Mouse (Mus musculus) v-Abl transformed pro-B cells (cell line): Measurements from ENCODE around the gene Wwox.

Experiments used
- in situ Hi-C, 2 experiments: fragments of 400-800 bp; cut with MboI; formaldehyde crosslinking; loops; one replicate each; pipeline ENCODE4 v1.15.1; 2025; ENCODE audit not compliant: unreplicated experiment in 2 of 2

Wwox gene

DNA sequence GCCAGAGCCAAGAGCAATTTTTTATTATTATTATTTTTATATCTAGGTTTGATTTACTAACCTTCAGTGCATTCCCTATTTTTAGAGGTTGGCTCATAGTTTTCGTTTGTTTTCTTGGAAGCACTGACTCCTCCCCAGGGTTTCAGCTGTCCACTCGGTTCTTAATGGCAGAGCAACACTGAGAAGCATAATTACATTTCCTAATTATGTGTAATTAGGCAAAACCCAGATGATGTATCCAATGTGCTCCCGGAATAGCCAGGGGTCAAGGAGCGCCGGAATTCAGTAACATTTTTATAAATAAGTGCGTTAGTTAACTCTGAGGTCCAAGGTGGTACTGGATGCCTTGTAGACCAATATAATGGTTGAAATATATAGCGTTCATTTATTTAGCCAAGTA lies 586.7 kb downstream of the Wwox start:
- in situ Hi-C loops = no loop called here

GRCm38 (mm10) chr8:115033194-115033593 lies 593.7 kb downstream of the Wwox start:
- in situ Hi-C loops = no loop called here

DNA sequence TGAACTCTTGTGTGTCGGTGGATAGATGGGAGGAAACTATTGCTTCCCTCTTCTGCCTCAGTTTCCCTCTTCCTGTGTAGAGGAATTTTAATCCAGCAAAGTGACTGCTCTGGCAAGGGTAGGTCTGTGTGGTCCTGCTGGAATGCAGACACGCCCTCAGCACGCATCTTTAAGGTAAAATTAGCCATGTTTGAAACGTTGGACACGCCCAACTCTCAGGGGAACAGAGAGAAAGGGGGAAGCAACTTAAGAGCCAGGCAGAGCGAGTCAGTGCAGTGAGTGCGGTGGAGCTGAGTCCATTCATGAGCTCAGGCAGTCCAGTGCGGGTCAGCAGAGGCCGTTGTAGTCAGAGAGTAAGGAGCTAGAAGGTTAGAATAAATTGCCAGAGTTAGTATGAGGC lies 596.6 kb downstream of the Wwox start:
- in situ Hi-C loops = no loop called here

GRCm38 (mm10) chr8:115038426-115038825 lies 599.0 kb downstream of the Wwox start:
- in situ Hi-C loops = no loop called here

- in situ Hi-C loops = no loop called here
These were observed 606.3 kb downstream of the Wwox start for GRCm38 (mm10) chr8:115045746-115046145.

DNA sequence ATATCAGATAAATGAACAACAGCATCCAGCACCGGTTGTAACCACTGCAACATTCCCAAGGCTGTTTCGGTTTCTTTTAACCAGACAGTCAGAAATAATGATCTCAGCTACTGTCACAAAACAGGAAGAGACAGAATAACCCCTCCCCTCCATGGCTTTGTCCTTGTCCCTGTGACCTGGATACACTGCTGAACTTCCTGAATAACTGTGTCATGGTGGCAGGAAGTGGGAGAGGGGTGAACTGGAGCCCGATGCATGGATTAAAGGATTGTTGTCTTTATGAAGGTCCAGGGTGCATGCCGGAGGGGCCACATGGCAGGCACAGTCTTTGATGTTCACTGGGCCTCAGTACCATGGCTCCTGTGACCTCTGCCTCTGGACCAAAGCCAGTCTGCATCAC lies 607.0 kb downstream of the Wwox start:
- in situ Hi-C loops = no loop called here

DNA sequence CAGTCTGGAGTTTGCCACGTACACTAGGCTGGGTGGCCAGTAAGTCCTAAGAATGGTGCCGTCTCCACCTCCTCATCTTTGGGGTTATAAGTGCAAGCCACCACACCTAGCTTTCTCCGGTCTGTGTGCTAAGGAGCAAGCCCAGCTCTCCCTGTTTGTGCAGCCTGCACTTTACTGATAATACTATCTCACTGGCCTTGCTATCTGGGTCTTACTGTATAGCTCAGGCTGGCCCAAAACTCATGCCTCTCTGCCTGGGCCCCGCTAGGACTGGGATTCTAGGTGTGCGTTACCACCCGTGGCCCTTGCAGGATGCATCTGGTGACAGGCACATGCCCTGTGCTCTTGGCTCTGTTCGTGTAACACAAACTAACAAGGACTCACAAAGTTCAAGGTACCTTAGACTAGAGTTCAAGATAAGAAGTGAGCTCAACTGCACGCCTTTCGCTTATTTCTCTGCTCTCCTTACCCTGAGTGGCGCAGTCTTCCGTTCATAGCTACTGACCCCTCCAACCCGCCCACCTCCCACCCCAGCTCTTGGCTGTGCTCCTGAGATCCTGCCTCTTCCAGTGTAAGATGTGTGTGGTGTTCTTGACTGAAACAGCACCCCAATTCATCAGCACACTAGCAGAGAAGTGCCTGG lies 618.9 kb downstream of the Wwox start:
- in situ Hi-C loops = no loop called here

DNA sequence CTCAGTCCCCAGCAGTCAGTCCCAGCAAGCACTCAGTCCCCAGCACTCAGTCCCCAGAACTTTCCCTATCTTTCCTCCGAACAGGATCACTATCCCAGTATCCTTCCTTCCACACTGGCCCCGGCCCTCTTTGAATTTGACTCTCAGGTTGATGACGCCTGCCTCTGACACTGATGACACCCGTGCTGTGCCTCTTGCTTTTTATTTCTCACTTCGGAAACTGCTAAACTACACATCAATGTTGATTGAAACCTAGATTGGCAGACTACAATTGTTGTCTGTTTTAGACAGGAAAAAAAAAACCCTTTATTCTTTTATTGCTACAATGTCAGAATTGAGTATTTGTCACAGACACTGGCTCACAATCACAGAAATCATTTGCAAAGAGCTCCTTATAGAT lies 624.2 kb downstream of the Wwox start:
- in situ Hi-C loops = no loop called here

DNA sequence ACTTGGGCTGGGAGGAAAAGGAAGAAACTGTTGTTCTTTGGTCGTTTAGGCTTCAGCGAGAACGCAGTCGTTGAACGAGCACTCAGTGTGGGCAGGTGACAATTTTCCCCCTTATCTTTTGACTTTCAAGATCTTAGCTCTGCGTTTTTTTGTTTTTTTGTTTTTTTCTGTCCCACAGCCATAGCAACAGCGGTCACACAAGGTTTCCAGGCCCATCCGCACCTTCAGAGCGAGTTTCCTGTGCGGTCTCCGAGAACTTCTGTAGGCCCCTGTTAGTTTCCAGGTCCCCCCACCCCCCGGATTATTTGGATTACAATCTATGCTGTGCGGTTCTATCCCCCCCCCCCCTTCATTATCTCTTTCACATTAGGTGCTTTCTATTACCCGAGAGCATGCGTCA lies 625.2 kb downstream of the Wwox start:
- in situ Hi-C loops = no loop called here

GRCm38 (mm10) chr8:115065386-115065785 lies 625.9 kb downstream of the Wwox start:
- in situ Hi-C loops = no loop called here

DNA sequence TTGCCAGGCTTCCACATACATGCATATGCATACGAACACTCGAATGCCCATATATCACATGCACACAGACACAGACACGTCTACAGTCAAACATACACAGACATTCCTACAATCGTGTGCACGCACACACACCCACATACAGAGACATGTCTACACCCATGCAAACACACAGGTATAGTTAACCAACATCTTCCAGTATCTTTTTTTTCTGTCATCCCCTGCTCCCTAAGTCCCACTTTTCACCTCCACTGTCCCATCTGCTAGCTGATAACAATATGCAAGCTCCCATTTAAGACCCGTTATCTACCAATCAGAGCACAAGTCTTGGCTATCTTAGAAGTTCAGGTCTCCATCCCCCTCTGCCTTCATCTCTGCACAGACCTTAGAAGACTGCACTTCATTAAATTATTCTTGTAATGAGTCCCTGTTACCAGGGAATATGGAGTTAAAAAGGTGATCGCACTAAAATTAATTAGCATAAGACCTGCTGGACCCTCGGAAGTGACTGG lies 627.1 kb downstream of the Wwox start:
- in situ Hi-C loops = no loop called here

DNA sequence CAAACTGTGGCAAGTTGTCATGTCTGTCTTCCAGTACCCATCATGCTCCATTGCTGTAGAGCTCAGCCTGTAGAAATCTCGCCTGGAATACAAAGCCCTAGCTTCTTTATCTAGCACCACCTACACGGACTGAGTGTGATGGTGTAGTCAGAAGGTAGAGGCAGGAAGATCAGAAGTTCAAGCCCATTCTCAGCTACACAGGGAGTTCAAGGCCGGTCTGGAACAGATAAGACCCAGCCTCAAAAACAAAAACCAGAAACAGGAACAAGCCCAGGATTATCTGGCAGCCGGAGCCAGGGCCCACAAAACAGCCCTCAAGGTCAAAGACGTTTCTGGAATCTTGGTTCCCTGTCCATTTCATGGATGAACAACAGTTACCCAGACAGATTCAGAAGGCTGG lies 629.3 kb downstream of the Wwox start:
- in situ Hi-C loops = no loop called here

- in situ Hi-C loops = no loop called here
These were observed 630.8 kb downstream of the Wwox start for GRCm38 (mm10) chr8:115070225-115070624.

DNA sequence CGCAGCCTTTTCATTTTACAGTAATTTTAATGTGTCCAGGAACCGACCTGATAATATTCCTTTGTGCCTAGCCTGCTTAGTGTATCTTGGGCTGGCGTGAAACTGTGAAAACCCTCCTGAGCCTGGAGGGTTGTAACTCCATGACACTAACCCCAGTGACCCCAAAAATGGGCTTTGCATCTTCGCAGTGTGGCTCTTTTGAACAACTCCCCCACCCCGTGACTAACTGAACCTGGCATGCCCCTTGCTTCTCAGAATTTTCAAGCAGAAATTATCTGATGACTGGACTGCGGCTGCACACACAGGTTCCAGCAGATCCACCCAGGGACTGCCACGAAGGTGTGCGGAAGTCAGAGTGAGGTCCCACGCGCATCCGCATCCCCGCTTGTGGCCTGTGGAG lies 631.8 kb downstream of the Wwox start:
- in situ Hi-C loops = no loop called here

DNA sequence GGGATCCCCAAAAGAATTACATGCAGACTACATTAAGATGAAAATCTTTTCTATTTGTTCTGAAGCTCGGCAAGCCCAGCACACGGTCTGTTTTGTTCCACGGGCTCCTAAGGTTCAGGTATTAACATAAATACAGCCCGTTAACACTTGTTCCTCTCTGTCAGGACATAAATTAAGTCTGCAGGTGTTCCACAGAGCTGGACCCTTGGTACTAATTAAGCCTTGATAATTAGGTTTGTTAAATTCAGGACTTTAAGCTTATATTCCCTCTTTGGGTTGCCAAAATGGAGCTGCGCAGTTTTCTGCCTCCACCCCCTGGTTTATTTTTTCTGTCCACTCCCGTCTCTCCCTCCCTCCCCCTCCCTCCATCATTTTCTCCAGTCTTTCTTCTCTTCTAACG lies 638.8 kb downstream of the Wwox start:
- in situ Hi-C loops = loop anchor here in 1 of 2 experiments (25.0 kb wide), 1 partner anchor 316 kb away; no protein-coding TSS in a partner anchor

- in situ Hi-C loops = loop anchor here (10.0 to 25.0 kb wide), 2 partner anchors 319 to 327 kb away; no protein-coding TSS in a partner anchor
These were observed 642.1 kb downstream of the Wwox start for GRCm38 (mm10) chr8:115081302-115082207.

- in situ Hi-C loops = loop anchor here (10.0 to 25.0 kb wide), 2 partner anchors 326 to 333 kb away; no protein-coding TSS in a partner anchor
These were observed 648.7 kb downstream of the Wwox start for GRCm38 (mm10) chr8:115088162-115088561.

GRCm38 (mm10) chr8:115089744-115090143 lies 650.3 kb downstream of the Wwox start:
- in situ Hi-C loops = loop anchor here (10.0 to 25.0 kb wide), 3 partner anchors 327 to 625 kb away; no protein-coding TSS in a partner anchor

DNA sequence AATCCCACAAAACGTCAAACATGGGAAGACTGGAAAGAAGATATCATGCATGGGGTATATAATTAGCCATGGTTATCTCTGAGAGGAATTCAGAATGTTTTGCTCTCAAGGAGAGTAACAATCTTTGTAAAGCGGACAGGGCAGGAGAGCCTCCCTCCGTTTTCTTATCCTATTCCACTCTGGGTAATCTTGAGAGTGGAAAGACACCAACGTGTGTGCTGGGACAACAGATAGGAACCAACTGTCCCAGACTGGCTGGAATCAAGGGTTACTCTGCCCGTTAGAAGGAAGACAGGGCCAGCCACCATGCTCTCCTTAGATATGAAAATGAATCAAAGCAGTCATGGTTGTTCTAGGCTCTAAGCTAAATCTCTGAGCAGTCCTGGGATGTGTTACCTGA lies 650.7 kb downstream of the Wwox start:
- in situ Hi-C loops = loop anchor here (10.0 to 25.0 kb wide), 2 partner anchors 328 to 625 kb away; no protein-coding TSS in a partner anchor

DNA sequence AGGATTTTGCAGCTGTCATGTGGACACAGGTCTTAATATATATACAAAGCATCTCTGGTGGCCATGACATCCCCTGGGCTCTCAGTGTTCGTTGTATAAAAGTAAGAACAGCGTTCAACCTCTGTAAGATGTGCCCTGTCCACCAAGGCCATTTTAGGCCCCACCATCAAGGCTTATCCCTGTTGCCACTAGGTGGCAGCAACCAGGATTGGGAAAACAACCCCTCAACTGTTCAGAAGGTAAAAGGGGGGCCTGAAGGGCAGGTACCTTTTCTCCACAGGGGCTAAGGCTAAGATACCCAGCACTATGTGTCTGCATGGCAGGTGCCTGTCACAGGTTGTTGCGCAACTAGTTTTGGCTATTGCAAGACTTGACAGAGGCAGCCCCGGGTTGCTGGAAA lies 656.1 kb downstream of the Wwox start:
- in situ Hi-C loops = loop anchor here (10.0 to 25.0 kb wide), 2 partner anchors 333 to 619 kb away; no protein-coding TSS in a partner anchor

- in situ Hi-C loops = loop anchor here (10.0 to 25.0 kb wide), 2 partner anchors 336 to 617 kb away; no protein-coding TSS in a partner anchor
These were observed 658.6 kb downstream of the Wwox start for GRCm38 (mm10) chr8:115097988-115098562.
